Mouse (Mus musculus): Measurements from ENCODE around the gene Birc7. TPM values are rescaled to one million over a fixed set of nuclear protein-coding genes. Genes with fewer than 3 reads are reported as not detected.

Gene Birc7
- not detected for polyA plus RNA-seq (2017; shearing (Covaris generic))

DNA sequence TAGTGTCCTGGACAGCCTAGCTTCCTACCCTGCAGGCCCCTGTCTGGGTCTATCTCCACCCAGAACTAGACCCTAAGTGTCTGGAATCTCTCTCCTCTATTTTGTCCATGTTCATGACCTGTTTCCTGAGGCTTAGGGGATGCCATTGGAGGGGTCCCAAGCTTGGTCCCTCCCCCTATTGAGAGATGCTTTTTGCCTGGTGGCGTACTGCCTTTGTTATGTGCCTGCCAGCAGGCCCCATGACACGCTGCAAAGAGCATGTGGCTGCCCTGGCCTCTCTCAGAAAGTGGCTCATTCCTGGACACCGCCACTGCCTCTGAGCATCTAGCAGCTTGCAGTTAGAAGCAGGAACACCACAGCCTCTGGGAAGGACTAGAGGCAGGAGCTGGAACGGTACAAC is at the start of gene Birc7:
Gene Birc7, plus strand, starts transcription at position 301 of the 400 bp plus-strand sequence.

DNA sequence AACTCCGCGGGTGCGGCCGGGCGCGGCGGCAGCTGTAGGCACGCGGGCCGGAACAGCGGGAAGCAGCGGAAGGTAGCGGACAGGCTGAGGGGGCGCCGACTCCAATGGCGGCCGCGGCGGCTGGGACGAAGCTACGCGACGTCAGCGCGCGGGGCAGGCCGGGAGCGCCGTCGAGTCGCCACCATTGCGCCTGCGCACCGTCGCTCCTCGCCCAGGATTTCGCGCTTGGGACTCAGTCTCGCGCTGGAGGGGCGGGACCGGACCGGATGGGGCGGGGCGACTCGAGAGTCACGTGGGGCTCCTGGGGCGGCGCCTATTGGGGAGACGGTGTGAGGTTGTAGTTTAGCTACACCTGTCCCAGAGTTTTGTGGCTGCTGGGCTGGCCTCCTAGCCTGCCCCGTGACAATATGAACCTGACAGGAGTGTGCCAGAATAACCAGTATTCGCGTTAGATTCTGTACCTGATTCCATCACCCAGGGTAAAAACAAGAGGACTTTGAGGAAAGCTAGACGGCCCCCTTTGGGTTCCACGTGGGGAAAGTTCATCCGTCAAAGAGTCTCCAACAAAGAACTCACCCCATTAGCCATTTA is 7.9 kb upstream of the Birc7 start, which contains the start of gene Ythdf1:
Gene Ythdf1, minus strand, starts transcription at position 140 of the 591 bp plus-strand sequence.

DNA sequence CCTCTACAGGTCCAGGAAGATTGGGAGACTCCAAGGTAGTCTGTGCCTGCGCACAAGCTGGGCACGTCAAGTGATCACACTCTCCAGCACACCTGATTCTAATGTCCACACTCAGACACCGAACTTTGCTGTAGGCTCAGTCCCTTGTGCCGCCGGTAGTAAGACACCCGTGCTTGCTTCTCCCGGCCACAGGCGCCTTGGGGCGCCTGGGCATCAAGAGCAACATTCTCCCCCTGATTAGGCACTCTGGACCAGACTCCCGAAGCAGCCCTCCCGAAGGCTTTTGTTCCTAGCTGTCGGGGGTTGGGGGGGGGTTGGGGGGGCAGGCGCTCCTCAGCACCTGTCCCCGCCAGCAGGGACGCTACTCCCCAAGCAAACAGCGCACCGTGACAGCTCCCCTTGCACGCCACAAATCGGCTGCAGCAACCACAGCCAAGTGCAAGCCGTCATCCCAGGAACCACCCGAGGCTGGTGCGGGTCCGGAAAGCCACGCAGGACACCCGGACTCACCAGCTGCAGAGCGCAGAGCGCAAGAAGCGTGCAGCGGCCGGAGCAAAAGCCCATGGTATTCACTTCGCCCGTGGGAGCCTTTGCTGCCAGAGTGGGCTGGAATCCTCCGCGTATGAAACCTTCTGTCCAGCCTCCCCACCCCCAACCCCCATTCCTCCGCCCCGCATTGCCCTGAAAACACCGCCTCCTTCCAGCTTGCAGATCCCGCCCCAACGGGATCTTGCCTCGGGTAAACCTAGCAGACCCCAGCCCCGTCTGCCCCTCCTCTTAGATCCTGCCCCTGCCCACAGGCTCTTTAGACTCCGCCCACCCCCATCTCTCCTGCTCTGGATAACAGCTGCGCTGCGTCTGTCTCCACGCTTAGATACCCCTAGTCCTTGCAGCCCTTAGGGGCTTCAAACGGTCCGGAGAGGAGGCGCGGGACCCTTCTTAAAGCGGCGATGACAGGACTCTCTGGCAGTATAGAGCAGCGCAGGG is 25.5 kb downstream of the Birc7 start, which contains the start of gene Nkain4:
Gene Nkain4, minus strand, starts transcription at position 639 of the 987 bp plus-strand sequence.

DNA sequence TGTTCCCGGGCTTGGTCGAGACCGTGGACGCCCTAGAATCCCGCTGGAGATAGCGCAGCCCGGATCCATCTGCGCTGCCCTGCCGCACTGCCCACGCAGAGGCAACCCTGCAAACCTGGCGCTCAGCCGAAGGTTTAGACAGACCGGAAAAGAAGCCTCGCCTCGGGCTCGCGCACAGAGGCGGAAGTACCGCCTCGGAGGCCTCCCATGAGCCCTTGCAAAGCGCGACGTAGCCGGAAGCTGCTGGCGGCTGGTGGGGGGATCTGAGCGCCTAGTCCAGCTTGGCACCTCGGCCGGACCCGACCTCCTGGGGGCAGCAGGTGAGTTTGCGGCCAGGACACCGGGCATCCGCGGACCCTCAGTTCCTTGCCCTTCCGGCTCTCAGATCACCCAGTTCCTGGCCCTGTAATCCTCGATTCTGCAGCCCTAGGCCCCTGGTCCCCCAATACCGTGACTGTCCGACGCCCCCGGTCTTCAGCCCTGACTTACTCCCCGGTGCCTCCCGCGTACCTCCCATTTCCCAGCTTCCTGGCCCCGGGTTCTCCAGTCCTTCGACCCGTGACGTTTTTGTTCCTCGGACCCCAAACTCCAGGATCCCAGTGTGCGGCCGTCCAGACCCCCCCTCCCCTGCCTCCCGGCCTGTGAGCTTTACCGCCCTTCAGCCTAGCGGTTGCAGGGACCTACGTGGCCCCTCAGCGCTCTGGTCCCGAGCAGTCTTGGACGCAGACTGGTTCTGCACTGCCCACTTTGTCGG is 38.4 kb downstream of the Birc7 start, which contains the start of gene Arfgap1:
Gene Arfgap1, plus strand, starts transcription at position 216 of the 754 bp plus-strand sequence.

Other genes with a start within 250 kb of the Birc7 start
- gene Dido1, start 219.0 kb upstream of the Birc7 start, polyA plus RNA-seq (2017; shearing (Covaris generic)) = 54.7 TPM
- 33.3 TPM for gene Gid8, start 218.9 kb upstream of the Birc7 start, polyA plus RNA-seq (2017; shearing (Covaris generic))
- 111 TPM for gene Slc17a9, start 203.8 kb upstream of the Birc7 start, polyA plus RNA-seq (2017; shearing (Covaris generic))
- not detected for gene Bhlhe23, start 152.1 kb upstream of the Birc7 start, polyA plus RNA-seq (2017; shearing (Covaris generic))
- 78.8 TPM for gene Ythdf1, start 8.1 kb upstream of the Birc7 start, polyA plus RNA-seq (2017; shearing (Covaris generic))
- gene Nkain4, start 25.7 kb downstream of the Birc7 start, polyA plus RNA-seq (2017; shearing (Covaris generic)) = not detected
- 75.0 TPM for gene Arfgap1, start 38.2 kb downstream of the Birc7 start, polyA plus RNA-seq (2017; shearing (Covaris generic))
- 1.1 TPM for gene Col20a1, start 57.5 kb downstream of the Birc7 start, polyA plus RNA-seq (2017; shearing (Covaris generic))
- gene Chrna4, start 114.5 kb downstream of the Birc7 start, polyA plus RNA-seq (2017; shearing (Covaris generic)) = not detected
- 0.07 TPM for gene Kcnq2, start 206.3 kb downstream of the Birc7 start, polyA plus RNA-seq (2017; shearing (Covaris generic))
- gene Eef1a2, start 228.0 kb downstream of the Birc7 start, polyA plus RNA-seq (2017; shearing (Covaris generic)) = not detected

All from CD4-positive, CD25-positive, alpha-beta regulatory T cell (primary cell).